Mouse (Mus musculus): ENCODE results near the gene Defa23.
"Not testable (repeated sequence)": the region's sequence is repeated elsewhere in the genome, so short reads cannot be mapped to it uniquely, and the experiment has no call there.

Gene Defa23

GRCm38 (mm10) chr8:21054747-21055146 is at the start of gene Defa23:
Defa23 (plus strand) TSS chr8:21055047.
- not testable (repeated sequence) for DNase-seq (ENCODE audit: low read depth)

DNA sequence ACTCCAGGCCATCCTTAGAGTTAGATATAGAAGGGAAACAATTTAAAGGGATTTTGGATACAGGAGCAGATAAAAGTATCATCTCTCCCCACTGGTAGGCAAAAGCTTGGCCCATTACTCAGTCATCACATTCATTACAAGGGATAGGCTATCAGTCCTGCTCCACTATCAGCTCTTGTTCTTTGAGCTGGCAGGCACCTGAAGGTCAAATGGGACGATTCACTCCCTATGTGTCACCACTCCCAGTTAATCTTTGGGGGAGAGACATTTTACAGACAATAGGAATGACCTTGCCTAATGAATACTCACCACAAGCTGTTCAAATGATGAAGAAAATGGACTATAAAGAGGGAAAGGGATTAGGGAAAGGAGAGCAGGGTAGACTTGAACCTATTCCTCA is 48.0 kb upstream of the Defa23 start:
- no peak for DNase-seq (ENCODE audit: low read depth)

GRCm38 (mm10) chr8:21008578-21008977 is 46.3 kb upstream of the Defa23 start:
- DNase-seq (ENCODE audit: low read depth) = not testable (repeated sequence)

GRCm38 (mm10) chr8:21010548-21010947 is 44.3 kb upstream of the Defa23 start:
- DNase-seq (ENCODE audit: low read depth) = not testable (repeated sequence)

- not testable (repeated sequence) for DNase-seq (ENCODE audit: low read depth)
Measured at GRCm38 (mm10) chr8:21025245-21025644, 29.6 kb upstream of the Defa23 start, which contains the start of gene Defa21. Defa21 (plus strand) TSS chr8:21025545.

- DNase-seq (ENCODE audit: low read depth) = not testable (repeated sequence)
Measured at GRCm38 (mm10) chr8:21064738-21065137, 9.9 kb downstream of the Defa23 start, which contains the start of gene Defa35. Defa35 (plus strand) TSS chr8:21065038.

- DNase-seq (ENCODE audit: low read depth) = not testable (repeated sequence)
Measured at GRCm38 (mm10) chr8:21084142-21084541, 29.3 kb downstream of the Defa23 start, which contains the start of gene Defa25. Defa25 (plus strand) TSS chr8:21084442.

GRCm38 (mm10) chr8:21093106-21093505 is 38.3 kb downstream of the Defa23 start:
- no peak for DNase-seq (ENCODE audit: low read depth)

DNA sequence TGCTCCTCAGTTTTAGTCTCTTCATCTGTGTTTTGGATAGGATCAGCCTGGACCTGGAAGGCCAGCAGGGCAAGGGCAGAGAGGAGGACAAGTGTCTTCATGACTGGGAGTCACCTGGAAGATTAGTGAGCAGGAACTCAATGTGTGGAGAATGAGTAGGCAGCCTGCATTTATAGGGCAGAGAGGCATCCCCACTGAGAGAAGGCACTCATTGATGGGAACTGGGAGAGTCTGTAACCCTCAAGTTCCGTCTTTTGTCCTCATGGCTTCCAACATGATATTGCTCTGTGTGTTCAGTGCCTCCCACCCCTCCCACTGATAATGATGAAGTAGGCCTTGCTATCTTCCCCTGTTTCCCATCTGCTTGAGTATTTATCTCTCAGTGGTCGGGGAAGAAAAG is 41.1 kb downstream of the Defa23 start, which contains the start of gene Gm14851:
Gene Gm14851, minus strand, starts transcription at position 101 of the 400 bp plus-strand sequence.
- not testable (repeated sequence) for DNase-seq (ENCODE audit: low read depth)
